Mouse (Mus musculus): ENCODE data around the gene Tmem156. TPM values are rescaled to one million over a fixed set of nuclear protein-coding genes. Genes with fewer than 3 reads are reported as not detected.
A peak's percentile ranks its signal among the peaks of the same experiment; 100 is the strongest.

The Tmem156 gene
- total RNA-seq, 2 experiments from 2014 or later: 0.17 to 0.44 TPM

- no peak for DNase-seq (ENCODE audit: low spot score in 2 of 2)
Measured at GRCm38 (mm10) chr5:65049880-65050279, 42.1 kb downstream of the Tmem156 start.

GRCm38 (mm10) chr5:65047285-65047855, 44.6 kb downstream of the Tmem156 start:
- no peak for DNase-seq (ENCODE audit: low spot score in 2 of 2)

GRCm38 (mm10) chr5:65046442-65047284, 45.3 kb downstream of the Tmem156 start:
- DNase-seq (ENCODE audit: low spot score in 2 of 2): no peak

GRCm38 (mm10) chr5:65045642-65046370, 46.1 kb downstream of the Tmem156 start:
- no peak for DNase-seq (ENCODE audit: low spot score in 2 of 2)

GRCm38 (mm10) chr5:65043407-65043895, 48.5 kb downstream of the Tmem156 start:
- no peak for DNase-seq (ENCODE audit: low spot score in 2 of 2)

DNA sequence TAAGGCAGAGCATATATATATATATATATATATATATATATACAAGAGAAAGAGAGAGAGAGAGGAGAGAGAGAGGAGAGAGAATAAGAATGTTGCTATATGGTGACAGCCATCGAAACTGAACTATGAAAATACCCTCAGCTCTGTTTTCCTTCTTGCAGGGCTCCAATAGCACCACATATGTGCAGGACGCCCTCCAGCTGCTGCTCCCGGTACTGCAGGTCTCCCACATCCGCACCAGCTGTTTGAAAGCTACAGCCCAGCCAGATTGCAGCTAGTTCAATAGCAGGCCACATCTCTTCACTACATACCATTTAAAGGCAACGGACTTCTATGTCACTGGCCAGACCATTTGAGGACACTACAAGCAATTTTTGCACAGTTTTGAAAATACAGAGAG, 51.5 kb downstream of the Tmem156 start:
- peak in 1 of 2 experiments; percentile 23 for DNase-seq (ENCODE audit: low spot score in 2 of 2)

GRCm38 (mm10) chr5:65038811-65039571, 52.9 kb downstream of the Tmem156 start:
- peak in 1 of 2 experiments; percentile 38 for DNase-seq (ENCODE audit: low spot score in 2 of 2)

DNA sequence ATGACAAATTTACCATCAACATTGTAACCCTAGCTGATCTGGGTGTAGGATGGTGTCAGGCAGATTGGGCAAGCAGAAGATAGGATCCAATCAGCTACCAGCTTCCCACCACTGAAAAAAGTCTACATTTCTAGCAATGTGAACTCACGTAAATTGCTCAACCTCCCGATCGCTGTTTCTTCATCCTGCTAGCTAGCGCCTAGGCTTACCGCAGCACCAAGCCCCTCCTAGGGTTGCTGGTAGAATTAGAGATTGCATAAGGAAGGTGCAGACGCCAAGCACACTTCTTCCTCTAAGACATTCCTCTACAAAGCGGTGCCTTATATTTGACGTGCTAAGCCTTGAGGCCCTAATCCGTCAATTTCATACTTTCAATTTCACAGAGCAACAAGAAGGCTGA, 53.6 kb downstream of the Tmem156 start:
- no peak for DNase-seq (ENCODE audit: low spot score in 2 of 2)

DNA sequence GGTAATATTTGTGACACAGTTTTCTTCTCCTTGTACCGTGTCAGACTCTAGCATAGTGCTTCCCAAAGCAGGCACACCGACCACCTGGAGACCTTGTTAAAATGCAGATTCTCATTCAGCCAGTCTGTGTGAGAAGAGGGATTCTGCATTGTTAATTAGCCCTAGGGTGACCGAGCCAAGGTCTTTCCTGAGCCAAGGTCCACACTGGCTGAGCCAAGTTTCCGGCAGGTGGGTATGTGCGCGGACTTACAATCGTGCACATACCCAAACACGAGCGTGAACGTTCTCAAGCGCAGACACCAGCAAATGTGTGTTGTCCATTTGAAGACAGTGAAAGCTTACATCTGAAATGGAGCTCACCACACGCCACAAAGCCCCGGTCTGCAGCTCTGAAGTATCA, 55.3 kb downstream of the Tmem156 start:
- DNase-seq (ENCODE audit: low spot score in 2 of 2): no peak

- DNase-seq (ENCODE audit: low spot score in 2 of 2): no peak
Measured at GRCm38 (mm10) chr5:65028019-65028418, 63.9 kb downstream of the Tmem156 start.

GRCm38 (mm10) chr5:65026776-65027175, 65.2 kb downstream of the Tmem156 start:
- no peak for DNase-seq (ENCODE audit: low spot score in 2 of 2)

GRCm38 (mm10) chr5:65025916-65026315, 66.0 kb downstream of the Tmem156 start:
- DNase-seq (ENCODE audit: low spot score in 2 of 2): peak in 1 of 2 experiments; percentile 21

- no peak for DNase-seq (ENCODE audit: low spot score in 2 of 2)
Measured at GRCm38 (mm10) chr5:65024641-65025040, 67.3 kb downstream of the Tmem156 start.

- no peak for DNase-seq (ENCODE audit: low spot score in 2 of 2)
Measured at GRCm38 (mm10) chr5:65022006-65022405, 69.9 kb downstream of the Tmem156 start.

DNA sequence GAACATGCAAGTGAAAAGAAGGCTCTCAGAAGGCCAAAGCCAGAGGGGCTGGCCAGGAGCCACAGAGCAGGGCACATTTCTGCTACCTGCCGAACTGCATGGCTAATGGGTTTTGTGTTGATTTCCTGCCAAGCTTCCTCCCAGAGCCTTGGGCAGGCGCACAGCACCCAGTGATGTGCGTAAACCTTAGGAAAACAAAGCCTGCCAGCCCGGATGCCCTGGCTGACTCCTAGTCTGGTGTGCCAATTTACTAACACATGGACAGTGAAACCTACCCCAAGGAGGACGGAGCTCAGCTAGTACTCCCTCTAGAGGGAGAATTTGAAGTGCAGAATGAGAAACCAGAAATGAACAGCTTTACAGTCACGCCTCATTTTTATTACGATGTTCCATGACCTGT, 72.1 kb downstream of the Tmem156 start:
- peak in 1 of 2 experiments; percentile 17 for DNase-seq (ENCODE audit: low spot score in 2 of 2)

DNA sequence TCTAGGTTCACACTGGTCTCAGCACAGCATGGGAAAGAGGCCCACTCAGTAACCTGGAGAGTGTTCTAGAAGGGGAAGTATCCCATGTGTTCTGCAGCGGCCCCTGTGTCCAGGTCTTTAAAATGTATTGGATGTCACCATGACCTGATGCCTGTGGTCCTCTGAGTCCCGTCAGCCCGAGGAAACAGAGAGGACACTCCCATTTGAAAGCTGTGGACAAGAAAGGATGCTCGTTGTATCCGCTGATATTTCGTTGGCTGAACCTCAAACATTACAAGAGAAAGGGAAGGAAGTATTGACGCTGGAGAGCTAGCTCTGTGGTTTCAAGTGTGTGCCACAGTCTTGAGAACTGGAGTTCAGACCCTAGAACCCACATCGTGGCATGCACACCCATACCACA, 72.8 kb downstream of the Tmem156 start:
- no peak for DNase-seq (ENCODE audit: low spot score in 2 of 2)

- no peak for DNase-seq (ENCODE audit: low spot score in 2 of 2)
Measured at GRCm38 (mm10) chr5:65015508-65015907, 76.4 kb downstream of the Tmem156 start.

GRCm38 (mm10) chr5:65011901-65012573, 79.9 kb downstream of the Tmem156 start:
- no peak for DNase-seq (ENCODE audit: low spot score in 2 of 2)

DNA sequence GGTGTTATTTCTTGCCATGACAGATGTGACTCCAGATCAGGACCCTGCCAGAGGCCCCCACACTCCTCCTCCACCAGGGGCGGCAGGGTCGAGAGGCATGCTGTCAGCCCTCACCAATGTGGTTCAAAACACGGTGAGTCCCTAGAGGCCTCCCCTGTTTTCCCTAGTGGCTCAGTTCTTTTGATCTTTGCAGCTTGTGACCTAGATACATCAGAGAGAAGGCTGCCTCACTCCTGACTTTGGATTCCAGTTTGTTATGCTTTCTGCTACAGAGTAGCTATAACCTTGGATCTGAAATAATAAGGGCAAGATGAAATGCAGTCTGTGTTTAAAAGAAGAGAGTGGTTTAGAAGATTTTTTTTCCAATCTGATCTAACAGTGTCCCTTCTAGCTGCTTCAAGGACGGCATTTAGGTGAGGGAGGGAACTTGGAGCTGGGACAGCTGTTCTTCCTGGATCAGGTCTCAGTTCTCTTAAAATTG, 85.9 kb downstream of the Tmem156 start:
- DNase-seq (ENCODE audit: low spot score in 2 of 2): no peak

DNA sequence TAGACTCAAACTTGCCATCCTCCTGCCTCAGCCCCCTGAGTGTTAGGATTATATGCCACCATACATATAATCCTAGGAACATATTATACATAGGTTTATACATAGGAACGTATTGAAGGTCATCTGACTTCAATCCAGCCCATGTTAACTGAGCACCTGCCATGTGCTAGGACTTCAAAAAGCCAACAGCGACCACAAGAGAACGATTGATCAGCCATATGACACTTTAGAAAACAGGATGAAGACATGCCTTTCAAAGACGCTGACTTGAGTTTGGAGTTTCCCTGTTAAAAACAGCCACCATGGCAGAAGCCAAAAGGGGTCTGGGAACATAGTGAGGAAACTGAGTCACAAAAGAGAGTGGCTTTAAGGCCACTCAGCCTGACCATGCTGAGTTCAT, 86.7 kb downstream of the Tmem156 start:
- no peak for DNase-seq (ENCODE audit: low spot score in 2 of 2)
